27 mouse cellular contexts compared by ENCODE assay signal in the genomic region with DNA sequence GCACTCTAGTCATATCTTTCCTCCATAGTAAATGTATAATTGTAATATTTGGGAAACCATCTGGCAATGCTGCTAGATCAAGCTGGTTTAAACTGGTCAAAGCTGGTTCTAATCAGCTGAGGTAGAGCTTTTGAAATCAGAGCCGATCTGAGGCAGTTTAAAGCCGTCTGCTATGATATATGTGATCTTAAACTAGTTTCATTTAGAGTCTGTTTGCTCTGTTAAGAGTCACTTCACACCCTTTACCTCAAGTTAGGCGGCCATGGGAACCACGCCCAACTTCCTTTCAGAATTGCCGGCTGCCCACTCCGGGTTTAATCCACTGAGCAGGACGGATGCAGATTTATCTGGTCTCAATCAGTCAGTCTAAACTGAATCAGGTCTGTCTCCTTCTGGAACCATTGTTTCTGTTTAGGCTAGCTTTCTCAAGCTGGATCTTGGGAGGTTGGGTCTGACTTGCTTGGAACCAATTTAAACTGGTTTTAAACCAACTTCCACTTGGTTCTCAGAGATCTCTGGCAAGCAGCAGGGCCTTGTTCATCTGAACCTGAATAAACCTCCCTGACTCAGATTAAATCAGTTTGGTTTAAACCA. TPM values are rescaled to one million over a fixed set of nuclear protein-coding genes. Genes with fewer than 3 reads are reported as not detected.
DNase-seq lines count a peak whose midpoint lies in the region; ATAC-seq and TF ChIP-seq lines count a peak whose summit lies in the region.
"Had no signal": no experiment of that assay in that cellular context is flagged by ENCODE, and none has a peak within 500 bp of the region (broad histone marks: within the 10 kb centered on the region; RNA-seq: fewer than 3 reads in every experiment).

No protein-coding gene starts in this region.

- peak; percentile 40 for DNase-seq in embryo, embryonic 10.5 days (ENCODE audit: low spot score)
- no peak for DNase-seq in embryo, embryonic 9.5 days (ENCODE audit: extremely low spot score)
- peak; percentile 71 for DNase-seq in lung, postnatal 0 days (ENCODE audit: low spot score)
- DNase-seq in lung, postnatal 14 days, result no peak
- peak; percentile 43 for DNase-seq in limb, embryonic 11.5 days (ENCODE audit: low spot score)
- no peak for DNase-seq in cerebellum, adult 2 months
- no peak for DNase-seq in yolk sac, embryonic 10.5 days (ENCODE audit: low spot score)
- DNase-seq in heart, adult 18-20 months, result no peak
- DNase-seq: adrenal gland, postnatal 36 days; cerebellum, postnatal 14 days; gastrocnemius, postnatal 25 days; heart, postnatal 36 days; kidney, adult 18-20 months; layer of hippocampus, postnatal 36 days; thymus, adult 2 months; thymus, postnatal 4 days had no signal

- H3K4me3 ChIP-seq in lung, postnatal 0 days (ENCODE audit: low read depth, low read length), result no peak overlapping the region
- H3K4me3 ChIP-seq in limb, embryonic 11.5 days (ENCODE audit: low read depth, low read length), result no peak overlapping the region
- H3K4me3 ChIP-seq in cerebellum, adult 2 months (replicated peaks; ENCODE audit: insufficient read depth, low read depth, low read length), result no peak overlapping the region
- H3K4me3 ChIP-seq: forebrain, embryonic 10.5 days; heart, embryonic 15.5 days; limb, embryonic 15.5 days; midbrain, embryonic 10.5 days had no signal

- H3K27ac ChIP-seq in lung, postnatal 0 days (ENCODE audit: low read length), result no peak overlapping the region
- H3K27ac ChIP-seq in limb, embryonic 11.5 days (replicated peaks; ENCODE audit: low read depth, low read length), result no peak overlapping the region
- H3K27ac ChIP-seq in cerebellum, adult 2 months (ENCODE audit: insufficient read depth, low read length), result no peak overlapping the region
- H3K27ac ChIP-seq: forebrain, embryonic 10.5 days; heart, embryonic 15.5 days; hindbrain, embryonic 14.5 days; kidney, postnatal 0 days; limb, embryonic 15.5 days; liver, embryonic 14.5 days; macrophage; midbrain, embryonic 10.5 days had no signal

- no peak for TF ChIP-seq POLR2A in cerebellum, adult 2 months (IDR thresholded peaks at IDR 0.05; ENCODE audit: borderline replicate concordance, insufficient read depth, low read length)

- H3K36me3 ChIP-seq in lung, postnatal 0 days (ENCODE audit: insufficient read depth, low read length), result no peaks in the 10 kb centered on the region
- no peaks in the 10 kb centered on the region for H3K36me3 ChIP-seq in limb, embryonic 11.5 days (ENCODE audit: control insufficient read depth, insufficient read depth, low read length)
- H3K36me3 ChIP-seq: forebrain, embryonic 10.5 days; heart, embryonic 15.5 days; limb, embryonic 15.5 days; midbrain, embryonic 10.5 days had no signal

- H3K4me1 ChIP-seq in lung, postnatal 0 days (ENCODE audit: insufficient read depth, low read depth, low read length), result peaks cover 4% of the 10 kb centered on the region; the same call in 1 of the 2 replicates
- H3K4me1 ChIP-seq in limb, embryonic 11.5 days (ENCODE audit: control insufficient read depth, insufficient read depth, low read length), result no peaks in the 10 kb centered on the region
- no peaks in the 10 kb centered on the region for H3K4me1 ChIP-seq in cerebellum, adult 2 months (ENCODE audit: control insufficient read depth, insufficient read depth, low read length)
- H3K4me1 ChIP-seq: forebrain, embryonic 10.5 days; midbrain, embryonic 10.5 days had no signal

- no peaks in the 10 kb centered on the region for H3K9me3 ChIP-seq in lung, postnatal 0 days (ENCODE audit: low read length)
- no peaks in the 10 kb centered on the region for H3K9me3 ChIP-seq in limb, embryonic 11.5 days (ENCODE audit: control insufficient read depth, low read length)
- H3K9me3 ChIP-seq: forebrain, embryonic 10.5 days; heart, embryonic 15.5 days; limb, embryonic 15.5 days; midbrain, embryonic 10.5 days had no signal

- no peak; the same call in 1 of the 2 replicates for TF ChIP-seq EP300 in lung, postnatal 0 days (IDR thresholded peaks at IDR 0.05)

- no peak overlapping the region for H3K4me2 ChIP-seq in lung, postnatal 0 days (replicated peaks; ENCODE audit: low read depth, low read length)
- H3K4me2 ChIP-seq in limb, embryonic 11.5 days (ENCODE audit: low read depth, severe bottlenecking), result no peak overlapping the region
- H3K4me2 ChIP-seq: heart, embryonic 15.5 days; hindbrain, embryonic 14.5 days; limb, embryonic 15.5 days had no signal

- H3K27me3 ChIP-seq in lung, postnatal 0 days (replicated peaks; ENCODE audit: insufficient read depth, low read length), result no peaks in the 10 kb centered on the region
- no peaks in the 10 kb centered on the region for H3K27me3 ChIP-seq in limb, embryonic 11.5 days (ENCODE audit: control insufficient read depth, insufficient read depth, low read length)
- H3K27me3 ChIP-seq in cerebellum, adult 2 months (ENCODE audit: control insufficient read depth, insufficient read depth, low read length), result no peaks in the 10 kb centered on the region
- H3K27me3 ChIP-seq: heart, embryonic 15.5 days; limb, embryonic 15.5 days had no signal

- TF ChIP-seq CTCF in lung, postnatal 0 days (IDR thresholded peaks at IDR 0.05), result no peak
- TF ChIP-seq CTCF in cerebellum, adult 2 months (IDR thresholded peaks at IDR 0.05; ENCODE audit: borderline replicate concordance, insufficient read depth, low read depth, low read length), result no peak

- H3K9ac ChIP-seq in lung, postnatal 0 days (replicated peaks; ENCODE audit: low read depth), result no peak overlapping the region
- no peak overlapping the region for H3K9ac ChIP-seq in limb, embryonic 11.5 days (ENCODE audit: low read length)
- H3K9ac ChIP-seq: heart, embryonic 15.5 days; hindbrain, embryonic 14.5 days; limb, embryonic 15.5 days; liver, embryonic 14.5 days had no signal

- peak; percentile 50 for ATAC-seq in lung, postnatal 0 days
- no peak for ATAC-seq in limb, embryonic 11.5 days (ENCODE audit: insufficient number of reproducible peaks, low FRiP score, low TSS enrichment, low read depth)
- ATAC-seq: forebrain, embryonic 16.5 days; inflammation-experienced regulatory T-cells, adult 6 months; midbrain, embryonic 16.5 days had no signal

- WGBS in lung, postnatal 0 days, result 40% methylated on average over 7 of the region's 7 CpGs
- WGBS in limb, embryonic 11.5 days, result 11% methylated on average over 7 of the region's 7 CpGs
- WGBS in cerebellum, adult 2 months, result 93% methylated on average over 7 of the region's 7 CpGs

RNA-seq across cellular contexts. Expression of gene Thsd4, which starts 21.7 kb away (rescaled TPM):
- 3.4 and 3.6 TPM in 2 replicates for polyA plus RNA-seq in lung, postnatal 0 days (2015; fragmentation: Nextera tagmentation; extraction: Ambion mirVana)
- polyA plus RNA-seq in limb, embryonic 11.5 days (2014; fragmentation: Nextera tagmentation; extraction: Ambion mirVana), result 11.8 and 12.9 TPM in 2 replicates
- polyA plus RNA-seq in cerebellum, adult 2 months (2012; rRNA removed), result 2.4 and 2.7 TPM in 2 replicates
- 1 to 10 TPM; 4.4 to 4.7 TPM for total RNA-seq in heart, adult 18-20 months (2021)
- polyA plus RNA-seq: inflammation-experienced regulatory T-cells, adult 6 months; macrophage had no signal

Comparison
In these comparisons a context has a peak if more than half of its experiments do, and no peak if none do; other contexts are left out.
1. DNase-seq: peak in embryo, embryonic 10.5 days (single experiment), lung, postnatal 0 days (single experiment) and limb, embryonic 11.5 days (single experiment); none in embryo, embryonic 9.5 days (single experiment), lung, postnatal 14 days (single experiment), cerebellum, adult 2 months (0 of 2), yolk sac, embryonic 10.5 days (single experiment) and heart, adult 18-20 months (0 of 2).